Mouse (Mus musculus): ENCODE data around the gene Krtap1-3. TPM values are rescaled to one million over a fixed set of nuclear protein-coding genes. Genes with fewer than 3 reads are reported as not detected.

The Krtap1-3 gene
- total and polyA plus RNA-seq, 3 experiments: not detected

DNA sequence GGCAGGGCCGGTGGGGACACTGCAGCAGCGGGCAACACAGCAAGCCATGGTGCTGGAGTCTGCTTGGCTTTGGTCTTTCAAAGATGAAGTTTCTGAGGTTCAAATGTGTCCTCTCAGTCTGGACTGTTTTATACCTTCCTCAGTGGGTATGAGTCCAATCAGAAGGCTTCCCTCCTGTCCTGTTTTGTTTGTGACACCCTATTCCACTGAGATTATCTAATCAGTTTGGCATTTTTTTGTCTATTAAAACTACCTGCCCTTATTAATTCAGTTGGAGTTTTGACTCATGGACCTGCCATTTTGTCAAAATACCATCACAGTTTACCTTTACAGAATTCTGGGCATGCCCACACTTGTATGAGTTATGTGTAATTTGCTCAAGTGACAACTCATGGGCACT is 34.4 kb downstream of the Krtap1-3 start, which contains the start of gene Krtap3-2:
TSS of gene Krtap3-2 (minus strand) at position 101 of the 400 bp plus-strand sequence.
- Histone ChIP-seq H3K36me3 (ENCODE audit: control insufficient read depth in 1 of 2, insufficient read depth in 2 of 2, low read length in 2 of 2) (no peaks in the 10 kb centered on the region), H3K4me3 (ENCODE audit: control insufficient read depth in 1 of 2, insufficient read depth in 1 of 2, low read depth in 2 of 2, low read length in 2 of 2) (no peak within 1 kb of the TSS), H3K9me3 (replicated peaks; ENCODE audit: insufficient read depth, low read length) (no peaks in the 10 kb centered on the region), H3K27ac (ENCODE audit: control insufficient read depth, low read depth, low read length) (no peak within 1 kb of the TSS), H3K79me2 (ENCODE audit: control insufficient read depth, insufficient read depth, low read length, poor library complexity) (no peaks in the 10 kb centered on the region), H3K27me3 (ENCODE audit: control insufficient read depth in 1 of 2, insufficient read depth in 2 of 2, low read length in 2 of 2) (no peaks in the 10 kb centered on the region), H3K4me1 (ENCODE audit: control insufficient read depth in 1 of 2, insufficient read depth in 2 of 2, low read length in 2 of 2) (no peaks in the 10 kb centered on the region), H3K9ac (ENCODE audit: control insufficient read depth, low read depth, low read length, poor library complexity, severe bottlenecking) (no peak within 1 kb of the TSS)
- no peak for TF ChIP-seq POLR2A (IDR thresholded peaks at IDR 0.05; ENCODE audit: control insufficient read depth in 1 of 2, insufficient read depth in 1 of 2, low read depth in 1 of 2, low read length in 2 of 2, poor library complexity in 1 of 2)
- no peak for TF ChIP-seq BHLHE40 (IDR thresholded peaks at IDR 0.05; ENCODE audit: borderline replicate concordance, low read depth, low read length)
- TF ChIP-seq MAX (IDR thresholded peaks at IDR 0.05; ENCODE audit: low read length): no peak
- TF ChIP-seq JUND (IDR thresholded peaks at IDR 0.05; ENCODE audit: low read depth, low read length): no peak
- TF ChIP-seq MEF2A (IDR thresholded peaks at IDR 0.05; ENCODE audit: extremely low read depth, insufficient replicate concordance, low read depth, low read length, poor library complexity, severe bottlenecking): no peak
- TF ChIP-seq SMC3 (IDR thresholded peaks at IDR 0.05; ENCODE audit: low read depth, low read length): no peak
- DNase-seq (ENCODE audit: low read depth, low spot score): no peak

DNA sequence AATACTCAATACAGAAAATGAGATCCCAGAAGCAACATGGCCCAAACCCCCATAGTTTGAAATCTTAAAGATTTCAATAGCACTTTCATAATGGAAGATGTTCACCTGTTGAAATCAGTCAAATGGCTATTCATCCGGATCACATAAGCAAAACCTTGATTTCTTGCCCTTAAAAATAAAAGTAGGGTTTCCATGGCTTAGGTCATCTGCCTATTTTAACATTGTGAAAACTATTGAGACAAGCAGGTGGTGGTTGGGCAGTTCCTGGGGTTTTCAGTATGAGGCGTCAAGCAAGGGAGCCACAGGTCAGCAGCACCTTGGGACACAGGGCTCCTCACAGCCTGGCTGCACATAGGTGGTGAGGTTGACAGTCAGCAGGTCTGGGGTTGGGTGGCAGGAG is 34.9 kb downstream of the Krtap1-3 start:
- Histone ChIP-seq H3K36me3 (ENCODE audit: control insufficient read depth in 1 of 2, insufficient read depth in 2 of 2, low read length in 2 of 2) (no peaks in the 10 kb centered on the region), H3K4me1 (ENCODE audit: control insufficient read depth in 1 of 2, insufficient read depth in 2 of 2, low read length in 2 of 2) (no peaks in the 10 kb centered on the region), H3K79me2 (ENCODE audit: control insufficient read depth, insufficient read depth, low read length, poor library complexity) (no peaks in the 10 kb centered on the region), H3K4me3 (ENCODE audit: control insufficient read depth in 1 of 2, insufficient read depth in 1 of 2, low read depth in 2 of 2, low read length in 2 of 2) (no peak overlapping the region), H3K27ac (ENCODE audit: control insufficient read depth, low read depth, low read length) (no peak overlapping the region), H3K9ac (ENCODE audit: control insufficient read depth, low read depth, low read length, poor library complexity, severe bottlenecking) (no peak overlapping the region), H3K27me3 (ENCODE audit: control insufficient read depth in 1 of 2, insufficient read depth in 2 of 2, low read length in 2 of 2) (no peaks in the 10 kb centered on the region), H3K9me3 (replicated peaks; ENCODE audit: insufficient read depth, low read length) (no peaks in the 10 kb centered on the region)
- DNase-seq (ENCODE audit: low read depth, low spot score): no peak
- no peak for TF ChIP-seq ETS1 (IDR thresholded peaks at IDR 0.05; ENCODE audit: low read depth, low read length)
- no peak for TF ChIP-seq MXI1 (IDR thresholded peaks at IDR 0.05; ENCODE audit: low read depth, low read length)
- TF ChIP-seq HCFC1 (IDR thresholded peaks at IDR 0.05; ENCODE audit: low read depth, low read length): no peak
- TF ChIP-seq E2F4 (IDR thresholded peaks at IDR 0.05; ENCODE audit: borderline replicate concordance, low read depth, low read length): no peak
- TF ChIP-seq USF2 (IDR thresholded peaks at IDR 0.05; ENCODE audit: borderline replicate concordance in 1 of 2, insufficient read depth in 1 of 2, low read depth in 1 of 2, low read length in 2 of 2): no peak
- TF ChIP-seq MAX (IDR thresholded peaks at IDR 0.05; ENCODE audit: low read length): no peak
- no peak for TF ChIP-seq BHLHE40 (IDR thresholded peaks at IDR 0.05; ENCODE audit: borderline replicate concordance, low read depth, low read length)
- TF ChIP-seq CHD2 (IDR thresholded peaks at IDR 0.05; ENCODE audit: low read length): no peak
- TF ChIP-seq MYC (IDR thresholded peaks at IDR 0.05; ENCODE audit: low read depth, low read length): no peak
- TF ChIP-seq ZNF384 (IDR thresholded peaks at IDR 0.05; ENCODE audit: low read depth, low read length): no peak
- no peak for TF ChIP-seq GABPA (IDR thresholded peaks at IDR 0.05; ENCODE audit: low read depth, low read length)
- no peak for TF ChIP-seq MAZ (IDR thresholded peaks at IDR 0.05; ENCODE audit: low read depth, low read length)
- no peak for TF ChIP-seq TCF12 (IDR thresholded peaks at IDR 0.05; ENCODE audit: low read depth, low read length)
- TF ChIP-seq SIN3A (IDR thresholded peaks at IDR 0.05; ENCODE audit: low read length): no peak
